14 mouse cellular contexts compared by ENCODE assay signal in genomic region chr9:65745456-65745855, GRCm38 (mm10).
A peak's percentile ranks its signal among the peaks of the same experiment; 100 is the strongest.
DNase-seq lines count a peak whose midpoint lies in the region; ATAC-seq lines count a peak whose summit lies in the region.
"Had no signal": no experiment of that assay in that cellular context is flagged by ENCODE, and none has a peak within 500 bp of the region (broad histone marks: within the 10 kb centered on the region; RNA-seq: fewer than 3 reads in every experiment).

No protein-coding gene starts in this region.

- ATAC-seq in heart, embryonic 12.5 days (ENCODE audit: insufficient number of reproducible peaks, low FRiP score), result no peak
- ATAC-seq in forebrain, embryonic 12.5 days (ENCODE audit: low FRiP score), result no peak
- ATAC-seq in hindbrain, embryonic 16.5 days, result no peak

- H3K27me3 ChIP-seq in heart, embryonic 12.5 days (replicated peaks), result no peaks in the 10 kb centered on the region
- H3K27me3 ChIP-seq in forebrain, embryonic 12.5 days, result no peaks in the 10 kb centered on the region
- no peaks in the 10 kb centered on the region for H3K27me3 ChIP-seq in hindbrain, embryonic 16.5 days (replicated peaks; ENCODE audit: control insufficient read depth, insufficient read depth, low read length)

- intact Hi-C loops in gastrocnemius, postnatal 14 days (cut with DNase I; ENCODE audit: low total_unique reads), result no loop called here

- peaks cover 34% of the 10 kb centered on the region for H3K4me1 ChIP-seq in heart, embryonic 12.5 days (replicated peaks)
- H3K4me1 ChIP-seq in forebrain, embryonic 12.5 days, result peaks cover 48% of the 10 kb centered on the region
- H3K4me1 ChIP-seq in hindbrain, embryonic 16.5 days (ENCODE audit: control insufficient read depth, insufficient read depth, low read depth, low read length), result peaks cover 36% of the 10 kb centered on the region

- no peak overlapping the region for H3K4me2 ChIP-seq in heart, embryonic 12.5 days
- 0 out of 2 replicates have a peak overlapping the region, but pooled peaks have one; percentile 37 for H3K4me2 ChIP-seq in forebrain, embryonic 12.5 days
- no peak overlapping the region for H3K4me2 ChIP-seq in hindbrain, embryonic 16.5 days (ENCODE audit: low read length)

- H3K9ac ChIP-seq in heart, embryonic 12.5 days, result no peak overlapping the region
- no peak overlapping the region for H3K9ac ChIP-seq in forebrain, embryonic 12.5 days
- 0 out of 2 replicates have a peak overlapping the region, but pooled peaks have one; percentile 7 for H3K9ac ChIP-seq in hindbrain, embryonic 16.5 days (ENCODE audit: low read depth, low read length)

- H3K27ac ChIP-seq in heart, embryonic 12.5 days (ENCODE audit: poor library complexity, severe bottlenecking), result peak overlapping the region; percentile 80
- H3K27ac ChIP-seq in forebrain, embryonic 12.5 days, result peak overlapping the region; percentile 91
- H3K27ac ChIP-seq in hindbrain, embryonic 16.5 days (ENCODE audit: low read depth, low read length), result peak overlapping the region; percentile 76

- 84% methylated on average over 5 of the region's 5 CpGs for WGBS in heart, embryonic 12.5 days
- 65% methylated on average over 5 of the region's 5 CpGs for WGBS in forebrain, embryonic 12.5 days
- WGBS in hindbrain, embryonic 16.5 days, result 57% methylated on average over 5 of the region's 5 CpGs

- DNase-seq in heart, postnatal 4 days, result no peak
- DNase-seq in 416B (ENCODE audit: low read depth), result peak; percentile 52
- no peak for DNase-seq in gastrocnemius, postnatal 14 days
- DNase-seq in gastrocnemius, postnatal 4 days (ENCODE audit: low spot score in 2 of 2), result no peak
- DNase-seq in gastrocnemius, postnatal 10 days, result no peak
- DNase-seq: cerebellum, adult 9-11 months; heart, postnatal 10 days; kidney, postnatal 25 days; left cerebral cortex, postnatal 4 days; lung, adult 2 months; right cerebral cortex, postnatal 14 days had no signal

- H3K4me3 ChIP-seq in heart, embryonic 12.5 days, result no peak overlapping the region
- no peak overlapping the region for H3K4me3 ChIP-seq in forebrain, embryonic 12.5 days (replicated peaks)
- no peak overlapping the region for H3K4me3 ChIP-seq in hindbrain, embryonic 16.5 days (ENCODE audit: low read length)

- no peaks in the 10 kb centered on the region for H3K9me3 ChIP-seq in heart, embryonic 12.5 days (replicated peaks)
- no peaks in the 10 kb centered on the region for H3K9me3 ChIP-seq in forebrain, embryonic 12.5 days
- H3K9me3 ChIP-seq in hindbrain, embryonic 16.5 days (ENCODE audit: control insufficient read depth, low read length), result no peaks in the 10 kb centered on the region

- H3K36me3 ChIP-seq in heart, embryonic 12.5 days, result no peaks in the 10 kb centered on the region
- no peaks in the 10 kb centered on the region for H3K36me3 ChIP-seq in forebrain, embryonic 12.5 days (replicated peaks)
- H3K36me3 ChIP-seq in hindbrain, embryonic 16.5 days (ENCODE audit: control insufficient read depth, insufficient read depth, low read length), result no peaks in the 10 kb centered on the region
